Mouse (Mus musculus) stomach, postnatal 0 days (tissue): ENCODE measurements around the gene Sfxn4. TPM values are rescaled to one million over a fixed set of nuclear protein-coding genes. Genes with fewer than 3 reads are reported as not detected.

Source experiments
- ATAC-seq: fragments of 200-750 bp; cut with Nextera tagmentation; 2 replicates; pipeline ENCODE4 v1.8.0; 2017; ENCODE audit not compliant: low FRiP score, low TSS enrichment
- DNase-seq: peaks from one replicate; pipeline ENCODE4 v3.0.0-alpha.2; 2016; ENCODE audit warnings: low spot score
- H3K27ac ChIP-seq: fragments of 300-500 bp; sonication (generic); replicated peaks from 2 replicates; pipeline ENCODE4 v1.5.1; 2014; ENCODE audit warnings: mild to moderate bottlenecking, control low read depth
- H3K27me3 ChIP-seq: fragments of 300-500 bp; sonication (generic); 2 replicates; pipeline ENCODE4 v1.6.1; 2014; ENCODE audit warnings: low read length; ENCODE audit not compliant: control insufficient read depth, insufficient read depth
- H3K36me3 ChIP-seq: fragments of 300-500 bp; sonication (generic); 2 replicates; pipeline ENCODE4 v1.6.1; 2014; ENCODE audit warnings: low read length, mixed read lengths; ENCODE audit not compliant: control insufficient read depth, insufficient read depth
- H3K4me1 ChIP-seq: fragments of 300-500 bp; sonication (generic); replicated peaks from 2 replicates; pipeline ENCODE4 v1.6.1; 2014; ENCODE audit warnings: antibody characterized with exemption; ENCODE audit not compliant: control insufficient read depth, insufficient read depth
- H3K4me2 ChIP-seq: fragments of 300-500 bp; sonication (generic); replicated peaks from 2 replicates; pipeline ENCODE4 v1.6.1; 2014; ENCODE audit warnings: low read depth, mild to moderate bottlenecking, control low read depth, moderate library complexity
- H3K4me3 ChIP-seq: fragments of 300-500 bp; sonication (generic); 2 replicates; pipeline ENCODE4 v1.5.1; 2014; ENCODE audit warnings: low read depth, low read length, control low read depth
- H3K9ac ChIP-seq: fragments of 300-500 bp; sonication (generic); 2 replicates; pipeline ENCODE4 v1.6.1; 2014; ENCODE audit warnings: mild to moderate bottlenecking, low read length, control low read depth, mixed read lengths
- H3K9me3 ChIP-seq: fragments of 300-500 bp; sonication (generic); 2 replicates; pipeline ENCODE4 v1.6.1; 2016; ENCODE audit warnings: low read length; ENCODE audit not compliant: control insufficient read depth
- CTCF ChIP-seq: IDR thresholded peaks from 2 replicates; pipeline ENCODE4 v1.5.1; 2016; ENCODE audit warnings: antibody characterized with exemption, low read depth, mild to moderate bottlenecking, moderate library complexity
- EP300 ChIP-seq: optimal IDR thresholded peaks from 2 replicates; pipeline ENCODE3; 2016; ENCODE audit warnings: antibody characterized with exemption
- WGBS: fragments of 180-500 bp; shearing (Covaris S2); extraction: QIAGEN DNeasy Blood & Tissue Kit; methylation state at CpG from one replicate; pipeline ENCODE4 v1.1.7; 2014; 5-methylcytosine and 5-hydroxymethylcytosine counted together
- polyA plus RNA-seq: library from polyadenylated mRNA; unstranded; fragments of >200 nt; fragmentation: Nextera tagmentation; extraction: Ambion mirVana; gene quantifications from 2 replicates; pipeline ENCODE4 v1.2.1, GENCODE M21; 2015

The Sfxn4 gene
- polyA plus RNA-seq, 1 experiment from 2014 or later, result 2.2 TPM

DNA sequence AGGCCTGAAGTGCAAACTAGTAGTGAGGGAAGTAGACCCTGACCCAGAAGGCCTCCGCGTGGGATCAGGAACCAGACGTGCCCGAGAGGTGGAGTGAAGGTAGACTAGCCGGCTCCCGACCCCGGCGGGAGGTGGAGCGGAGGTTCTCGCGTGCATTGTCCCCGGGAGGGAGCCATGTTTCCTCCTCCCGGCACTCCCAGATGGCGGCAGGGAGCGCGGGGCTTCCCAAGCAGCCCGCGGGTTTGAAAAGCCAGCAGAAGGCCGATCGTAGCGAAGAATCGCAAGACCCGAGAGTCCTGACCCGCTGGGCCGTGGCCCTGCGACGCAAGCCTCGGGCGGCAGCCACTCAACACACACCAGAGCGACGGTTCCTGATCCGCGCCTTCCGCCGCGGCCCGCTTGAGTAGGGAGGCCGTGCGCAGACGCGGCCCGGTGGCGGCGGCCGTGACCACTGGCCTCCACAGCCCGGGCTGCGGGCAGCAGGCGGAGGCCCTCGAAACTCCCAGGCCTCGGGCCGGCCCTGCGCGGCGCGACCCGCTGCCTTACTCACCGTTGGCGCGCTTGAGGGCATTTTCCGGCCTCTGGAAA, 71.3 kb downstream of the Sfxn4 start:
- peak; percentile 71 for ATAC-seq
- Histone ChIP-seq H3K9me3 (no peaks in the 10 kb centered on the region), H3K4me2 (peak overlapping the region; percentile 70), H3K36me3 (no peaks in the 10 kb centered on the region), H3K9ac (peak overlapping the region; percentile 100), H3K4me1 (peaks cover 4% of the 10 kb centered on the region), H3K27ac (peak overlapping the region; percentile 100), H3K4me3 (peak overlapping the region; percentile 96), H3K27me3 (no peaks in the 10 kb centered on the region)
- no peak for TF ChIP-seq EP300
- no peak for TF ChIP-seq CTCF
- DNase-seq, result peak; percentile 76
- WGBS, result 1% methylated on average over 47 of the region's 60 CpGs

DNA sequence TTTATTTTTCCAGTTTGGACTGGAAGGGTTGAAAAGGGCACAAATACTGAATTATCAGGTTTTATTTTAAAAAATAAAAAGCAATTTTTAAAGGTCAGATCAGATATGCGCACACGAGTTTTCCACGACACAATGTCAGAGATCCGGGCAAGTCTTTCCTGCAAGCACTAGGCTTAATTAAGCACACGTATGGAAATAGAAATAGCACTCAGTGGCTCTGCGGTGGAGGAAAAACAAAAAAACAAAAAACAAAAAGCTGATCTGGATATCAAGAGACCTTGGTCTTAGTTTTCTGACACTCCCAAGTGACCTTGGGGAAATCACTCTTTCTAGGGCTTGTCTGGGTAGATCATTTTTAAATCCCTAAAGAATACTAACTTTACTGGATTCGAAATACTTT, 71.8 kb downstream of the Sfxn4 start:
- Histone ChIP-seq H3K36me3 (no peaks in the 10 kb centered on the region), H3K9me3 (no peaks in the 10 kb centered on the region), H3K27ac (peak overlapping the region; percentile 100), H3K9ac (peak overlapping the region; percentile 100), H3K4me2 (peak overlapping the region; percentile 70), H3K4me1 (peaks cover 4% of the 10 kb centered on the region), H3K27me3 (no peaks in the 10 kb centered on the region), H3K4me3 (peak overlapping the region; percentile 96)
- DNase-seq (no peak), ATAC-seq (no peak)
- WGBS, result under 1% methylated on average over 7 of the region's 7 CpGs
- TF ChIP-seq CTCF (no peak), EP300 (no peak)

- no peak for ATAC-seq
- TF ChIP-seq EP300, result no peak
- no peak for TF ChIP-seq CTCF
- H3K27me3 ChIP-seq, result no peaks in the 10 kb centered on the region
- 0 out of 2 replicates have a peak overlapping the region, but pooled peaks have one; percentile 41 for H3K9ac ChIP-seq
- WGBS, result 25% methylated on average over 6 of the region's 6 CpGs
- no peaks in the 10 kb centered on the region for H3K9me3 ChIP-seq
- no peak for DNase-seq
- H3K4me1 ChIP-seq, result peaks cover 4% of the 10 kb centered on the region
- H3K27ac ChIP-seq, result no peak overlapping the region
- no peaks in the 10 kb centered on the region for H3K36me3 ChIP-seq
- H3K4me3 ChIP-seq, result peak overlapping the region; percentile 96
- H3K4me2 ChIP-seq, result peak overlapping the region; percentile 70
Observed at GRCm38 (mm10) chr19:60788214-60788960, 72.9 kb downstream of the Sfxn4 start.

DNA sequence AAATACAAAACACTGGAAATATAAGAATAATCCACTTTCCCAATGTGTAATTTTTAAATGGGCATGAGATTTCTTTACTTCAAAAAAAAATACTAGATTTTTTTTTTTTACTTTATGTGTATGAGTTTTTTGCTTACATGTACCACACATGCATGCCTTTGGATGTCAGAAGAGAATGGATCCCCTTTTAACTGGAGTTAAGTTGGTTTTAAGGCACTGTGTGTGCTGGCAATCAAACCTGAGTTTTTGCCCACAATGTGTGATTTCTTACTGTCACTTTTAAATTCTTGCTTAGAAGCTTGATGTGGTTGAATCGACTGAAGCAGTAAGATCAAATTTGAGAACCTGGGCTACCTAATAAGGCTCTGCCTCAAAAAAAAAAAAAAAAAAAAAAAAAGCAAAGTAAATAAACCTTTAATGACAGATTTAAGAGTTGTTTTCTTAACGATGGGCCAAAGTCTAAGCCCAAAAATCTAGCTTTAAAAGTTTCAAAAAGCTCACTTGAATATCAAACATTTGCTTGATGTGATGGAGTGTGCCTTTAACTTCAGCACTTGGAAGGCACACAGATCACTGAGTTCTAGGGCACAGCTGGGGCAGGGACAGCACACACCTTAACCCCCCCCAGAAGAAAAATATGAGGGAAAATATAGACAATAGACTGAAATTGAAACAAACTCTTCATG, 73.7 kb downstream of the Sfxn4 start:
- H3K9ac ChIP-seq, result no peak overlapping the region

More for the DNA sequence above, 73.7 kb downstream of the Sfxn4 start:
- 22% methylated on average over 2 of the region's 2 CpGs for WGBS
- DNase-seq, result no peak
- Histone ChIP-seq H3K36me3 (no peaks in the 10 kb centered on the region), H3K4me1 (peaks cover 4% of the 10 kb centered on the region), H3K9me3 (no peaks in the 10 kb centered on the region), H3K27me3 (no peaks in the 10 kb centered on the region), H3K4me2 (0 out of 2 replicates have a peak overlapping the region, but pooled peaks have one; percentile 15), H3K4me3 (no peak overlapping the region), H3K27ac (no peak overlapping the region)
- TF ChIP-seq EP300 (no peak), CTCF (no peak)
- ATAC-seq, result no peak

Other genes with a start within 250 kb of the Sfxn4 start
- 0.71 and 0.81 TPM in 2 replicates for gene Nanos1, start 105.5 kb downstream of the Sfxn4 start, polyA plus RNA-seq
- gene Eif3a, start 70.8 kb downstream of the Sfxn4 start, polyA plus RNA-seq, result 54.9 and 60.1 TPM in 2 replicates
- 23.6 and 24.5 TPM in 2 replicates for gene Fam45a, start 49.9 kb downstream of the Sfxn4 start, polyA plus RNA-seq
- 123 and 127 TPM in 2 replicates for gene Prdx3, start 13.1 kb upstream of the Sfxn4 start, polyA plus RNA-seq
- 1.0 and 1.1 TPM in 2 replicates for gene Grk5, start 28.3 kb upstream of the Sfxn4 start, polyA plus RNA-seq